In the genomic region with DNA sequence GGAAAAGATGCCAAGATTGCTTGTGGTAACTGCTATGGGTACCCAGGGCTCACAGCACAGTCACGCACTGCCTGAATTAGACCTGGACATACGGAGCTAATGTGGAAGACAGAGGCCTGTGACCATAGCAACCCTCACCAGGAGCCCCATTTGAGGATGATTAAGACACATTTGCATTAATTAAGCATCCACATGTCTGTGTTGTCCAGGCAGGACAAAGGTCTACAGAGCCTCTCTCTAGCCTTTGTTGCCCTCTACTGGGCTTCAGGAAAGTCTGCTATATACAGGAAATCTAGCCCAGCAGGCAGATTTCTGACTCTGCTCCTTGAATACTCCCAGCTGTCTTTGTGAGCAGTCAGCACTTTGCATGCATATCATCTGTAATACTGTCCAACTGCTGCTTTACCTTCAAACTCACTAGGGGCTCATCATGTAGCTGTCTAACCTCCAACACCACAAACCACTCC, we compare ENCODE assay signal across 8 mouse cellular contexts.
DNase-seq lines count a peak whose midpoint lies in the region; ATAC-seq and TF ChIP-seq lines count a peak whose summit lies in the region.

No protein-coding gene starts in this region.

- H3K4me3 ChIP-seq in E14TG2a.4 (replicated peaks; ENCODE audit: low read length), result no peak overlapping the region
- no peak overlapping the region for H3K4me3 ChIP-seq in hindbrain, embryonic 13.5 days
- H3K4me3 ChIP-seq in thymus, adult 2 months (ENCODE audit: control insufficient read depth, insufficient read depth, low read length), result no peak overlapping the region

- no peak overlapping the region for H3K9ac ChIP-seq in hindbrain, embryonic 13.5 days

- peak; percentile 97 for ATAC-seq in hindbrain, embryonic 13.5 days (ENCODE audit: low FRiP score)

- no peaks in the 10 kb centered on the region for H3K27me3 ChIP-seq in E14TG2a.4 (ENCODE audit: insufficient read depth, low read length)
- H3K27me3 ChIP-seq in hindbrain, embryonic 13.5 days, result no peaks in the 10 kb centered on the region
- no peaks in the 10 kb centered on the region for H3K27me3 ChIP-seq in thymus, adult 2 months (ENCODE audit: control insufficient read depth, insufficient read depth, low read length)

- H3K4me2 ChIP-seq in hindbrain, embryonic 13.5 days, result no peak overlapping the region

- no peak for TF ChIP-seq POLR2A in thymus, adult 2 months (IDR thresholded peaks at IDR 0.05; ENCODE audit: control insufficient read depth, extremely low read depth, insufficient read depth, low read length, poor library complexity)

- H3K9me3 ChIP-seq in E14TG2a.4 (ENCODE audit: low read length), result no peaks in the 10 kb centered on the region
- no peaks in the 10 kb centered on the region for H3K9me3 ChIP-seq in hindbrain, embryonic 13.5 days

- peak; percentile 38 for TF ChIP-seq CTCF in E14TG2a.4 (conservative IDR thresholded peaks at IDR 0.05; ENCODE audit: low read length)
- no peak for TF ChIP-seq CTCF in thymus, adult 2 months (IDR thresholded peaks at IDR 0.05; ENCODE audit: borderline replicate concordance, control insufficient read depth, extremely low read depth, insufficient read depth, low read length, poor library complexity)

- 3% methylated on average over 2 of the region's 2 CpGs for WGBS in hindbrain, embryonic 13.5 days
- 69% methylated on average over 2 of the region's 2 CpGs for WGBS in thymus, adult 2 months

- no peaks in the 10 kb centered on the region for H3K36me3 ChIP-seq in E14TG2a.4 (ENCODE audit: insufficient read depth, low read length)
- no peaks in the 10 kb centered on the region for H3K36me3 ChIP-seq in hindbrain, embryonic 13.5 days
- H3K36me3 ChIP-seq in thymus, adult 2 months (ENCODE audit: control insufficient read depth, insufficient read depth, low read length), result no peaks in the 10 kb centered on the region

- peaks cover 7% of the 10 kb centered on the region; the same call in 1 of the 2 replicates for H3K4me1 ChIP-seq in E14TG2a.4 (replicated peaks; ENCODE audit: low read depth, low read length)
- peaks cover 8% of the 10 kb centered on the region for H3K4me1 ChIP-seq in hindbrain, embryonic 13.5 days (replicated peaks)
- H3K4me1 ChIP-seq in thymus, adult 2 months (replicated peaks; ENCODE audit: control insufficient read depth, insufficient read depth, low read length), result no peaks in the 10 kb centered on the region

- DNase-seq in frontal cortex, adult 2 months (ENCODE audit: extremely low spot score in 1 of 2, low spot score in 1 of 2), result peak; percentile 5 to 29
- DNase-seq in frontal cortex, postnatal 25 days (ENCODE audit: low spot score in 2 of 2), result no peak
- DNase-seq in cerebellum, adult 9-11 months, result peak; percentile 34
- DNase-seq in mesoderm, embryonic 11.5 days (ENCODE audit: low read depth, low spot score), result peak; percentile 44
- no peak for DNase-seq in spleen, adult 12 weeks (ENCODE audit: low spot score)
- no peak for DNase-seq in thymus, adult 2 months

- H3K27ac ChIP-seq in hindbrain, embryonic 13.5 days, result no peak overlapping the region
- H3K27ac ChIP-seq in thymus, adult 2 months (ENCODE audit: control insufficient read depth, insufficient read depth, low read length), result no peak overlapping the region

Comparison
In these comparisons a context has a peak if more than half of its experiments do, and no peak if none do; other contexts are left out.
1. DNase-seq: peak in frontal cortex, adult 2 months (2 of 2), cerebellum, adult 9-11 months (single experiment) and mesoderm, embryonic 11.5 days (single experiment); none in frontal cortex, postnatal 25 days (0 of 2), spleen, adult 12 weeks (single experiment) and thymus, adult 2 months (single experiment).